Mouse (Mus musculus) common myeloid progenitor, adult 5-6 weeks (primary cell): Measurements from ENCODE around the gene Armcx1. TPM values are rescaled to one million over a fixed set of nuclear protein-coding genes. Genes with fewer than 3 reads are reported as not detected.

Experiments
- ATAC-seq: replicated peaks from 2 replicates; pipeline ENCODE4 v1.8.0; 2016; ENCODE audit warnings: low read depth, mild to moderate bottlenecking, moderate TSS enrichment, inconsistent platforms; ENCODE audit not compliant: poor library complexity, severe bottlenecking
- total RNA-seq: library from RNA; stranded (forward); fragments of 200-1000, 187-1606 nt; gene quantifications from 2 replicates; pipeline ENCODE4 v1.2.3, GENCODE M21; 2017

The Armcx1 gene
- 14.2 and 28.1 TPM in 2 replicates for total RNA-seq

DNA sequence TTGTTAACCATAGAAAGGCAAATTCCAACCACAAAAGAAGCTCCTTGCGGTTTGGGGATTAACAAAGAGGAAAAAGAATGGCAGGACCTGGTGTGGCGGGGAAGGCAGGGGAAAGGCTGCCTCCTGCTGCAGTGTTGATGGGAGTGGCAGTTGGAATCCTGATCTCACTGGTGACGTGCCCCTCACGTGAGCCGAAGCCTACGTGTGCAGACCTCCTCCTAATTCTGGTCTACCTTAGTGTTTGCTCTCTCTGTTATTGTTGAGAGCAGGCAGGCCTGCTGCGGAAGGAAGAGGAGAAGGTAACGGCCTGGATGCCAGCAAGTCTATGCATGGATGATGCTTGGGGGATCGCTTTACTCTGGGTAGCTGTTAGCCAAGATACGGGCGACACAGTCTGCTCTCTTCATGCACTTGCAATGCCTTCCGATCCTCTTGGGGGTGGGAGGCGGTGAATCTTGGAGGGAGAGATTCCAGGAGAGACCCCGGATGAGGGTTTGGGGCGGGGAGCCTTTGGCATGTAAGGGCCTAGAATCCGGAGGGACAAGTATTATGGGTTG lies at the start of gene Armcx1:
TSS of gene Armcx1 (plus strand) at position 212 of the 557 bp plus-strand sequence.
- peak; percentile 94 for ATAC-seq

DNA sequence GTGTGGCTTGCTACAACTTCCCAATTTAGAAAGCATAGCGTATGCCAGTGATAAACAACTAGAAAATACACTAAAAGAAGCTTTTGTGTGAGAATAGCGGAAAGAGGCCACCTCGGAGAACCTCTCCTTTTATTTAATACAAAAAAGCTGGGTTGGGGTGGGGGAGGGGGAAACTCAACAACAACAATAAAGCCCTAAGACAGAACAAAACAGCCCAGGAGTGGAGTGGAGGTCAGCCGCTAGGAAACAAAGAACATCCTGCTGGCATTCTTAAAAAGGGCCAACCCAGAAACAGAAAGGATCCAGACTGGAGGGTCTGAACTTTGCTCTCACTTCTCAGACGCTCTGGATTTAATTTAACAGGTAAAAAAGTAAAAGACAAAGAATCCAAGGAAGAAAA lies 42.7 kb upstream of the Armcx1 start:
- ATAC-seq: no peak

DNA sequence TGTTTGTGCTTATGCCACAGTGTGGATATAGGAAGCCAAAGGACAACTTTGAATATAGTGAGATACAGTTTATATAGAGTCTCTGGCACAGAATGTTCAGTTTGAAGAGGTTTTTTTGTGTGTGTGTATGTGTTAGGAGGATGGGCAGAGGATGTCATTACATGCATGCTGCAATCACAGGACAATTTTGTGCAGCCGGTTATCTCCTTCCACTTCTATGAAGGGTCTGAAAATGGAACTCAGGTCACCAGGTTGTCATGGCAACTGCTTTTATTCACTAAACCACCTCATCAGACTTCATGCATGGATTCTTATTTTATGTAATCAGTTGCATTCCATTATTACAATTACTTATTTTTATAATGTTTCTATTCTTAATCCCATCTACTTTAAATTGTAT lies 41.8 kb upstream of the Armcx1 start:
- ATAC-seq: no peak

DNA sequence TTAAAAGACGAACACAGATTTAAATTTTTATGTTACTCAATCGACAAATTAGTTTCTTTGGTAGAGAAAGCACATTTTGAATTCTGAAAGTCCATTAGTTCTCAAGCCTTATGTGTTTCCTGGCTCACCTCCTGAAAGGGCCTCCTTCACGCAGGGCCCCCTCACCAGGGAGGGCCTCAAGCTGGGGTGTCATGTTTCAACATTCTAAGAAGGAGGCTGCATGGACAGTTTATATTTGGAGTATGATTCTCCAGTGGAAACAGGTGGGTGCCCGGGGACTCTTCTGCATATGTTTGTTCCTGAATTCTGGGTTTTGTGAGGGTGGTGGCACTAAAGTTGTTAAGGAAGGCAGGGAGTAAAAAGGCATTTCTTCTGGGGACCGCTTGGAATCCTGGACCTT lies 32.8 kb upstream of the Armcx1 start:
- ATAC-seq: no peak

DNA sequence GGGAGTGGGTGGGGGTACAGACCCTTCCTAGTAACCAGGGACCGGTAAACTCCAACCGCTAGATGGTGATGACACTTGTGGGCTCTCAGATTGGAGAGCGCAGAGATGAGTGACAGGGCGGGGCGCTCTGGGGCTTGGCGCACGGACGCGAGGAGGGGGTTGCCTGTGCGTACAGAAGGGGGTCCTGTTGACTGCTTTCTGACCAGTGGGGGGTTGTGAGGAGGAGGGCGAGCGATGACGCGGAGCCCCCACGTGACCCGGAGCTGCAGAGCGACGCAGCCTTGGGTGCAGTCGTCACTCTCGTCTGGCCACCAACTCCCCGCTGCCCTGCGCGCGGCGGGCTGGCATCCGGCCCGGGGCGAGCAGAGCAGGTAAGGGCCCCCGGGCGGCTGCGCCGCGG lies 31.5 kb upstream of the Armcx1 start, which contains the start of gene Armcx4:
TSS of gene Armcx4 (plus strand) at position 253 of the 400 bp plus-strand sequence.
- ATAC-seq: peak; percentile 94

DNA sequence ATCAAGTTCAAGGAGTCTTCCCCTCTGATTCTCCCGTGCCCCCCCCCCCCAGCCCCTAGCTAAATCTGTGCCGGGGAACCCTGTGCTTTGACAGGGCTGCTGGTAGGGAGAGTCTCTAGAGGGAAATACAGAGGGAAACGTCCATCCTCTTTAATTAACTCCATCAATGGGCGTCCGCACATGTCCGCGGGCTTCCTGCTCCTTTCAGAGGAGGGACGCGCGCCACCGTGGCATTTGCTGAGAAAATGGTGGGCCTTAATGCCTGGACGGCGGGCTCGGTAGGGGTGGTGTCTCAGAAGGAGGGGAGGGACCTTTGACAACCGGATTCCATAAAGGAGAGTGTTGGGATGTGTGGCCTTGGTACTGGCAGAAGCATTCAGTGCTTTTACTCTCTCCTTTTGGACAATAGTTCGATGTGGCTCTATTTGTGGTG lies 31.0 kb upstream of the Armcx1 start:
- ATAC-seq: peak; percentile 34

DNA sequence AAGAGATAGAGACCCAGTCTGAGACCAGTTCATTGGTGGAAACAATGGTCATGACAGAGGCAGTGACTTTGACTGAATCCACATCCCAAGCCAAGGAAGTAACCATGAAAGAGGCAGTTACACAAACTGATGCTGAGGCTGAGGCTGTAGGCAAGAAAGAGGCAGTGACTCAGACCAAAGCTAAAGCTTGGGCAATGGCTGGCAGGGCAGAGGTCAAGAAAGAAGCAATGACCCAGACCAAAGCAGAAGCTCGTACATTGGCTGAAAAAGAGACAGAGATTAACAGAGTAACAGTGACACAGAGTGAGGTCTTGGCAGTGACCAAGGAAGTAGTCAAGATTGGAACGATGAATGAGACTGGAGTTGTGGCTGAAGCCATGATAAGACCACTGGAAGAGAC lies 28.1 kb upstream of the Armcx1 start:
- ATAC-seq: no peak

DNA sequence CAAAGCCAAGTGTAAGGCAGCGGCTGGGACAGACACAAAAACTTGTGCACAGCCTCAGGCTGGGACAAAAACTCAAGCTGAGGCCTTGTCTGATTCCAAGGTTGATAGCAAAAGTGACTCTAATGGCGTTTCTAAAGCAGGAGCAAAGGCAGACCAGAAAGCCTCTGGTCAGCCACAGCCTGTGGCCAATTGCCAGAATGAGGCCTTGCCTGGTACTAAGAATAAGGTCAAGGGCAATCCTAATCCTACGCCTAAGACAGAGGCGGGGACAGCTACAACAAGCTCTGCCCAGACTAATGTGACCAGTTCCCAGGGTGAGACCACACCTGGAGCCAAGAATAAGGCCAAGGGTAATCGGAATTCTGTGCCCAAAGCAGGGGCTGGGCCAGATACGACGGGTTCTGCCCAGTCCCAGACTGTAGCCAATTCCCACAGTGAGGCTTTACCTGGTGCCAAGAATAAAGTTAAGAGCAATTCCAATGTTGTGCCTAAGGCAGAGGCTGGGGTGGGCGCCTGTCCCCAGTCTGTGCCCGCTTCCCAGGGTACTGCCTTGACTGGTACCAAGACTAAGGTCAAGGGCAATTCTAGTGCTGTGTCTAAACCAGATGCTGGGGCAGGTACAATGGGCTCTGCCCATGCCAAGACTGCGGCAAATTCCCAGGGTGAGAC lies 26.8 kb upstream of the Armcx1 start:
- no peak for ATAC-seq

DNA sequence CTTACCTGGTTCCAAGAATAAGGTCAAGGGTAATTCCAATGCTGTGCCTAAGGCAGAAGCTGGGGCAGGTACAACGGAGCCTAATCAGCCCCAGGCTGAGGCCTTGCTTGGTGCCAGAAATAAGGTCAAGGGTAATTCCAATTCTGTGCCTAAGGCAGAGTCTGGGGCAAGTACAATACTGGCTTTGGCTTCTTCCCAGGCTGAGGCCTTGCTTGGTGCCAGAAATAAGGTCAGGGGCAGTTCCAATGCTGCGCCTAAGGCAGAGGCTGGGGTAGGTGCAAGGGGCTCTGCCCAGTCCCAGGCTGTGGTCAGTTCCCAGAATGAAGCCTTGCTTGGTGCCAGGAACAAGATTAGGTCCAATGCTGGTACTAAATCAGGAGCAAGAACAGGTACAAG lies 26.2 kb upstream of the Armcx1 start:
- ATAC-seq: no peak

DNA sequence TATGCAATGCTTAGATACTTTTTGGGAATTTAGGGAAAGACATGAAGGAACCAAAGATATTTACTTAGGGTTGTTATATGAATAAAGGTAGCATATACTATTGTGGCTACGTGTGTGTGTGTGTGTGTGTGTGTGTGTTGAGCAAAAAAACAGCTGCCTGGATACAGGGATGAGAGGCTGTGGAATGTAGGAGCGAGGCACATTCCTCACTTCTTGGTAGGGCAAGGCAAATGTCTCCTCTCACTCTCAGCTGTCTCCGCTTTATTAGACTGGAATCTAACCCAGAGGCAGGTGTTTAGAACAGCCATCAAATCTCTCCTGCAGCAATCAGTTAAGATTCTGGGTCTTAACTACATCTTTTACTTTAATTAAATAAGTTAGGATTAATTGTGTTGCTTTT lies 900 bp upstream of the Armcx1 start:
- ATAC-seq: no peak

DNA sequence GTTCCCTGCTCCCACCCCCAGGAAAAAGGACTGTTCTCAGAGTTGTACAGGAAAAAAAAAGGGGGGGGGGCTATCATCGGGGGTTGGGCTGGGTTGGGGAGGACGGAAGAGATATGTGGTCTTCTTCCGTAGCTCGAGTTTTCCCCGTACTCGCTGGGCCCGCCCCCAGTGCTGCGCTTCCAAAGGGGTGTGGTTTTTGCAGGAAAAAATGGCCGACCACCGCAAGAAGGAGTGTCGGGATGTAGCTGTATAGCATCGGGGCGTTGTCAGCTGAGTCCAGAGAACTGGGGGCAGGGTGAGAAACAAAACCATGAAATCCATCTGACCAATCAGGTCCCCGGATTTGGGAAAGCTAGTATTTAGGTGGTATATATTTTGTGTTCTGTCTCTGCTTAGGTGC lies 761 bp downstream of the Armcx1 start:
- peak; percentile 74 for ATAC-seq

DNA sequence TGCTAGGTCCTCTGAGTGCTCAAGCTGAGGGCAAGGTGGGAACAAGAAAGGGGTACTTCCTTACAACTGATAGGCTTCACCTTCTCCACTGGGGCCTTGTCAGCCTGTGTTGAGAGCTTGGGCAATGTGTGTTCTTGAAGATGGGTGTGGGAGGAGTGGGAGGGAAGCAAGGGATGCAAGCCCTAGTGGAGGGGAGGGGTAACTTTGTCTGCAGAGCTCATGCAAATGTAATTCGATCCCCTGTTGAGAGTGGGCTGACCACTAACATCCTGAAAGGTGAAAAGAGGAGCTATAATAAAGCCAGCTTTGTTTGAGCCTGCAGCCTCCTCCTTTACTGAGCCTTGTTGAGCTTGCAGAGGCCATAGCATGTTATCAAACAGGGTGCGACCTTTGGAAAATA lies 6.0 kb downstream of the Armcx1 start:
- ATAC-seq: peak; percentile 47; the same call in 1 of the 2 replicates

DNA sequence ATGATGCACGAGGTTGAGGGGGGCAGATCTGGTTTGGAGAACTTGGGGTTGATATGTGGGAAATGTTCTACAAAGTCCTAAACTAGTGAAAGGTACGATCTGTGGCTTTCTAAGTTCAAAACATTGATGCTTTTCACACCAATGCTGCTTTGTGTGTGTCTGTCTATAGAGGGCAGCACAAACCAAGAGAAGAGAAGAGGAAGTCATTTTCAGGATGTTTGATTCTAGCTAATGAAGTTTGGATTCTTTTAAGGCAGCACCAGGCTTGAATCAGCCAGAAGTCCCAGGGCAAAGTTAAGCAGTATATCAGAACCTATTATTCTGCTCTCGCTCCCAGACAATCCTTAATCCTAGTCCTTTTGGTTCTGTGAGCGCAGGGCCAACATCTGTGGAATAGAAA lies 12.0 kb downstream of the Armcx1 start:
- peak; percentile 76 for ATAC-seq

DNA sequence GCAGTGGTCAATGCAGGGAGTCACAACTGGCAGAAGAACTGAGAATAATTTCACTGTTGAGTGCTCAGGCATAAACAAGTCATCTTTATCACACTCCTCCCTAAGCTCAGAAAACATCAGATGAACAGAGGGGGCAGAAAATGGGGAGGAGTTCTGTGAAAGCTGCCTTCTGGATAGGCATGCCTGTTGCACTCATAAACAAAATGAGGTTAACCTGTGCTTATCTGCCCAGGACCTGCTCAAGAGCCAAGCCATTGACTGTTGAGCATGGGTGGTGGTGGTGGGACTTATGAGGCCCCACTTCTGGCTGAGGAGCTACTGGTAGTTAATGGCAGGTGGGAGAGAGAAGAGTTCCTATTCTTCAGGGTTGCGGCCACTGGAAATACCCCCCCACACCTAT lies 20.0 kb downstream of the Armcx1 start:
- no peak for ATAC-seq

DNA sequence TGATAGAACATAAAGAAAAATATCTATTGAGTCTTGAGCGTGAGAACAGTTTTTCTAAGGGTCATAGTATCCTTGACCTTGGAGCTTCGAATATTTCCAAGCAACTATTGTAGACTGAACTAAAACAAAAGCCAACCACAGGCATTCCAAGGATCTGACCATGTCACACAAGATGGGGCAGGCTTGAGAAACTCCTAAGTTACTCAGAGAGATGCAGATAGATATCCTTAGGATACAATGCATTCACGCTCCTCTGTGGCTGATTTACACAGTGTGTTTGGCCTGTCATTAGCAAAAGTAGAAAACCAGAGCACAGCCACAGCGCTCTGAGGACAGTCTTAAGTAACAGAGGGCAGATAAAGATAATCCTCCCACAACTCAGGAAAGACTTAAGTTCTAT lies 21.4 kb downstream of the Armcx1 start:
- 0 out of 2 replicates have a peak, but pooled peaks have one; percentile 45 for ATAC-seq

DNA sequence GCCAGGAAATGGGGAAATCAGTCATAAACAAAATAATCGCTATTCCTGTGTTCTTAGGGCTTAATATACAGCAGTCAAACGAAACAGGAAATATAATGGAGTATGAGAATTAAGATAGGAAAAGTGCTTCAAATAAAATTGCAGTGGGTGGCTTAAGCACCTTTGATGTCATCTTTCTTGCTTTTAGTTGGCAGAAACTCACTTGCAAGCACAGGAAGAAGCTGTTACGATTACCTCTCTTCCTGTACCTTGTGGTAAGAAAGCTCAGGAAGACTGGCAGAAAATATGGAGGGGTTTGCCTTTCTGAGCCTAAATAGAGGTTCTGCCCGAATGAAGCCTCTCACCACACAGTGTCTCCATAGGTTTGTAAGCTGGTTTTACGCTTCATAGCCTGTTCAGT lies 24.1 kb downstream of the Armcx1 start:
- ATAC-seq: no peak

DNA sequence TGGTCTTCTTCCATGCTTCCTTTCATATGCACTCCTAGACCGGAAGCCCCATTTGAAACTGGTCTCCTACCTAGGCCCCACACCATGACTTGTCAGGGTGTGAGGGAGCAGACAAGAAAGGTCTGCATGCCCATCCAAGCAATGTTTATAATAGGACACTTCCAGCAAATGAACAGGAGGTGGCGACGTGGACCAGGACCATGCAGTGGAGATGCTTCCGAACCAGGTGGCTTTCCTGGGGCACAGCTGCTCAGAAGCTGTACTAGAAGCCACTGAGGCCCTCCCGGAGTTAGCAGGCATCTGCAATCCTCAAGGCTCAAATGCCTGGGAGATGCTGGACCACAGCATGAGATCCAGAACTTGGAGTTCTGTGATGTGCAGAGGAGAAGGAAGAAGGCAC lies 28.7 kb downstream of the Armcx1 start:
- ATAC-seq: peak; percentile 68

DNA sequence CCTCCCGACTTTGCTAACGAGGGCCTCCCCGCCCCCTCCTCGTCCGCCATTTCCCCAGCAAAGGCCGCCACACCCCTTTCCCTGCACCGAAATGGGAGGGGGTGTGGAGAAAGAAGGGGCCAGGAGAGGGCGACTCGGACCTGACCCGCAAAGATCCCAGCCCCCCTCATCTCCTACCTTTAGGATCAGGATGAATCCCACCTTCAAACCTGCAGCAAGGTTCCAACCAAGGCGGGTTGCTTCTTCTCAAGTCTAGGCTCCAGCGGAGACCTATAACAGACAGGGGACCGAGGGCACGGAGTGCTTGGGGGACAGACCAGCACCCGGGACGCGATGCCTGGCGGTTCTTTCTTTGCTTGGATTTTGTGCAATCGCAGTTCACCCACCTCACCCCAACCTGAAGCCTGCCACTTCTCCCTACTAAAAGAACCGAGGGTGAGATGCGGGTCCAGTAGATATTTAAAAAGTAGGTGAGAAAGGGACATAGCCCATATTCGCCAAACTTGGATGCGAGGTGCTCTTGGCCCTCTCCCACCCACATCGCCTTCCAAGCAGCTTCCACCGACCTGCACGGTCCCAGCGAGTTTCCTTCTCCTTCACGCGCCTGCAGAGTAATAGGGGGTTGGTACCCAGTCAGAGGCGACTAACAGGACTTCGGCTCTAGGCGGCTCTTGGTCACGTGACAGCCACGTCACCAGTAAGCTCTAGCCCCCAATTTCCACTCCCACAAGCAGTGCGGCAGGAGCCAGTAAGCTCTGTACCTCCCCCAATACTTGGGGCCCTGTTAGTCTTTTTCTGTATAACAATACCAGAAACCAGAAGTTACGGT lies 33.2 kb downstream of the Armcx1 start, which contains the start of gene Armcx6:
TSS of gene Armcx6 (minus strand) at position 654 of the 829 bp plus-strand sequence.
- peak; percentile 88 for ATAC-seq

DNA sequence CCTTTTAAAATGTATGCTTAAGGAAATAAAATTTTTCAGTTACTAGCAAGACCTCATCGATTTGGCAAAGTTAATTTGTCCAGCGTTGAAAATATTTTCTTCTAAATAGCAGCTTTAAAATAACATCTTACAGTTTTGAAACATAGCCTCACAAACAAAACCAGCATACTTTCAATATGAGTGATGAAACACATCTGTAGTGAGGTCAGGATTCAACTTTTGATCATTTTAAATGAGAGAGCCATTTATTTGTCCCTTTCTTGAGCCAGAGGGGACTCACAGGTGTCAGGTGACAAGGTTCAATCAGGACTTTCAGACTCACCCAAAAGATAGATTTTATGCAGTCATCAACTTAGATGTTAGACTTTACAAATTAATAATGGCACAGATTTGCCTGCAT lies 34.1 kb downstream of the Armcx1 start:
- ATAC-seq: no peak

DNA sequence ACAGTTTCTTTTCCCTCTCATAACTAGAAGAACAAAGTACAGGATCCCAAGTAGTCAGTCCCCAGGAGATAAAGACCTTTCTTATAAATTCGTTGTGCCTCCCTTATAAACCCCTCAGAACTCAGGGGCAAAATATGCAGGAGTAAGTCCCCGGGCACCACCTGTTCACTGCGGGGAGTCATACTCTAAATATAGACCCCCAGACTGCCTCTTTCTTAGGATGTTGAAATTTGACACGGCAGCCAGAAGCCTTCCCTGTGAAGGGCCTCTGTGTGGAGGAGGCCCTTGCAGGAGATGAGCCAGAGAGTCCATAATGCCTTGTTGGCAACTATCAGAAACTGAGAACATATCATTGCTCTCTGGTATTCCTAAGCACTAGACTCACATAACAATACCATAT lies 34.8 kb downstream of the Armcx1 start:
- ATAC-seq: no peak
